Mouse (Mus musculus): ENCODE results near the gene Ndufa6.

DNA sequence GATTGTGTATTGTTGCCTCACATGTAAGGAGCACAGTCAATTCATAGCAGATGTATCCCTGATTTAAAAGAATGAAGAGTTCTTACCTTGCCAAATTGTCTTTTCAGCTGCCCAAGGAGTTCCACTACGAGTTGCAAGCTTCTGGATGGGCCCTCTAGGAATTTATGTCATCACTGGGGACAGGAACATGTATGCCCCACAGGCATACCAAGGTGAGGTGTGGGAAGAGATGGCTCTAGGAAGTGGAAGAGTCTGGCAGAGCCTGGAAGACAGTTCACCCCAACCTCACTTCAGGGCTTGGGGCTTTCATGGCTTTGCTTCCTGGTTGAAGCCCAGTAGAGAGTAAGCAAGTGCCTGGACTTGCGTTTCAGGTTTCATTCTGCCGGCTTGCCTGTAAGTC is 45.7 kb downstream of the Ndufa6 start:
- TF ChIP-seq CTCF (IDR thresholded peaks at IDR 0.05; ENCODE audit: low read depth, low read length) (no peak), TAL1 (conservative IDR thresholded peaks at IDR 0.05; ENCODE audit: low read depth, low read length) (no peak), POLR2AphosphoS5 (IDR thresholded peaks at IDR 0.05; ENCODE audit: insufficient replicate concordance, low read depth, low read length) (no peak), GATA1 (IDR thresholded peaks at IDR 0.05; ENCODE audit: borderline replicate concordance, low read length) (no peak), GATA2 (IDR thresholded peaks at IDR 0.05; ENCODE audit: borderline replicate concordance, low read depth, low read length) (no peak)
